Mouse (Mus musculus) left cerebral cortex, adult 2 months (tissue): ENCODE data around the gene Fam92b. TPM values are rescaled to one million over a fixed set of nuclear protein-coding genes. Genes with fewer than 3 reads are reported as not detected.

Experiments used
- DNase-seq, 2 experiments: peaks; one replicate each; pipeline ENCODE4 v3.0.0; 2021 to 2022; ENCODE audit warnings: low spot score in 2 of 2, mixed read lengths in 1 of 2; ENCODE audit errors: extremely low spot score in 1 of 2
- H3K27ac ChIP-seq: fragments of 200-600 bp; 2 replicates; pipeline ENCODE4 v1.8.1; 2022
- H3K4me3 ChIP-seq: fragments of 200-600 bp; 2 replicates; pipeline ENCODE4 v1.8.1; 2022
- CTCF ChIP-seq: fragments of 200-600 bp; IDR thresholded peaks from 2 replicates; pipeline ENCODE4 v1.8.1; 2022; ENCODE audit warnings: antibody characterized with exemption, mild to moderate bottlenecking, moderate library complexity
- intact Hi-C: fragments of 180-260 bp; cut with DNase I; formaldehyde crosslinking; loops from one replicate; pipeline ENCODE4 v1.15.1; 2025
- long read RNA-seq, 2 experiments: library from polyadenylated mRNA; stranded (forward); transcript quantifications; one replicate each; pipeline ENCODE4 v2.0.0; 2021; ENCODE audit warnings: borderline mapping rate in 2 of 2
- total RNA-seq, 2 experiments: library from RNA; stranded (reverse); gene quantifications; 2 replicates each; pipeline ENCODE4 v1.2.3; 2021

Fam92b gene
- 1 to 10 TPM in 1 of 2 experiments, under 1 TPM in 1; 0.68 to 1.0 TPM for total RNA-seq
- long read RNA-seq, experiment 1, partial matches to known transcripts = 0 of 1 reads
- long read RNA-seq, experiment 1, other reads (novel, unspliced or antisense) = 1 of 1 reads
- long read RNA-seq, experiment 2, partial matches to known transcripts = 0 of 1 reads
- long read RNA-seq, experiment 2, other reads (novel, unspliced or antisense) = 1 of 1 reads

GRCm38 (mm10) chr8:120177318-120178123, at the start of gene Fam92b:
Gene Fam92b (minus strand): TSS chr8:120177466.
- no peak within 1 kb of the TSS for H3K4me3 ChIP-seq
- no peak for TF ChIP-seq CTCF
- peak; percentile 58 to 70 for DNase-seq
- intact Hi-C loops = loop anchor here (2.0 to 5.0 kb wide), 4 partner anchors 90 to 421 kb away; no protein-coding TSS in a partner anchor
- H3K27ac ChIP-seq = no peak within 1 kb of the TSS

- TF ChIP-seq CTCF = no peak
- Histone ChIP-seq H3K27ac (peak overlapping the region; percentile 36; the same call in 1 of the 2 replicates), H3K4me3 (no peak overlapping the region)
- intact Hi-C loops = loop anchor here (1.0 to 2.0 kb wide), 2 partner anchors 39 to 373 kb away; no protein-coding TSS in a partner anchor
- peak; percentile 75 to 81 for DNase-seq
These were observed 48.3 kb upstream of the Fam92b start for GRCm38 (mm10) chr8:120225421-120226151.

GRCm38 (mm10) chr8:120224521-120225420, 47.5 kb upstream of the Fam92b start:
- peak overlapping the region; percentile 36; the same call in 1 of the 2 replicates for H3K27ac ChIP-seq
- TF ChIP-seq CTCF = no peak
- no peak overlapping the region for H3K4me3 ChIP-seq
- no peak for DNase-seq
- intact Hi-C loops = loop anchor here (1.0 kb wide), 1 partner anchor 374 kb away; no protein-coding TSS in a partner anchor

GRCm38 (mm10) chr8:120222548-120222947, 45.3 kb upstream of the Fam92b start:
- Histone ChIP-seq H3K4me3 (no peak overlapping the region), H3K27ac (no peak overlapping the region)
- intact Hi-C loops = no loop called here
- no peak for TF ChIP-seq CTCF
- DNase-seq = no peak

- no peak overlapping the region for H3K4me3 ChIP-seq
- no peak for TF ChIP-seq CTCF
- intact Hi-C loops = no loop called here
- no peak for DNase-seq
- no peak overlapping the region for H3K27ac ChIP-seq
These were observed 39.9 kb upstream of the Fam92b start for GRCm38 (mm10) chr8:120216855-120217830.

- no peak overlapping the region for H3K4me3 ChIP-seq
- no peak for DNase-seq
- no peak for TF ChIP-seq CTCF
- intact Hi-C loops = no loop called here
- no peak overlapping the region for H3K27ac ChIP-seq
These were observed 38.3 kb upstream of the Fam92b start for GRCm38 (mm10) chr8:120215416-120216141.

- no peak for TF ChIP-seq CTCF
- no peak overlapping the region for H3K4me3 ChIP-seq
- intact Hi-C loops = no loop called here
- H3K27ac ChIP-seq = no peak overlapping the region
- no peak for DNase-seq
These were observed 36.7 kb upstream of the Fam92b start for GRCm38 (mm10) chr8:120213939-120214338.

- Histone ChIP-seq H3K4me3 (no peak overlapping the region), H3K27ac (no peak overlapping the region)
- TF ChIP-seq CTCF = no peak
- intact Hi-C loops = no loop called here
- no peak for DNase-seq
These were observed 36.0 kb upstream of the Fam92b start for GRCm38 (mm10) chr8:120213229-120213628.

- intact Hi-C loops = no loop called here
- DNase-seq = no peak
- no peak for TF ChIP-seq CTCF
- no peak overlapping the region for H3K27ac ChIP-seq
- no peak overlapping the region for H3K4me3 ChIP-seq
These were observed 35.3 kb upstream of the Fam92b start for GRCm38 (mm10) chr8:120212596-120212995.
